Comparison of ENCODE assay signal across 19 mouse cellular contexts in genomic region chr1:194734836-194735235, GRCm38 (mm10).
"Had no signal": no experiment of that assay in that cellular context is flagged by ENCODE, and none has a peak within 500 bp of the region (broad histone marks: within the 10 kb centered on the region; RNA-seq: fewer than 3 reads in every experiment).

No protein-coding gene starts in this region.

- H3K27ac ChIP-seq: layer of hippocampus, adult 2 months; limb, embryonic 10.5 days; limb, embryonic 13.5 days; liver, embryonic 12.5 days; liver, embryonic 15.5 days; lung, embryonic 15.5 days; midbrain, embryonic 13.5 days had no signal

- H3K36me3 ChIP-seq: limb, embryonic 10.5 days; limb, embryonic 13.5 days; liver, embryonic 12.5 days; liver, embryonic 15.5 days; lung, embryonic 15.5 days; midbrain, embryonic 13.5 days had no signal

- DNase-seq: kidney, adult 18-20 months; kidney, adult 9 months; kidney, postnatal 14 days; kidney, postnatal 4 days; layer of hippocampus, adult 9-11 months; liver; lung, adult 18-20 months; lung, postnatal 10 days; lung, postnatal 36 days; right cerebral cortex, postnatal 14 days; spleen, adult 18-20 months; thymus, postnatal 25 days had no signal

- H3K4me3 ChIP-seq: layer of hippocampus, adult 2 months; limb, embryonic 10.5 days; limb, embryonic 13.5 days; liver, embryonic 12.5 days; liver, embryonic 15.5 days; lung, embryonic 15.5 days; midbrain, embryonic 13.5 days had no signal
